Mouse (Mus musculus): ENCODE measurements around the gene Eva1a. TPM values are rescaled to one million over a fixed set of nuclear protein-coding genes. Genes with fewer than 3 reads are reported as not detected.

Gene Eva1a
- polyA plus RNA-seq, 1 experiment, result 0.83 TPM

- Histone ChIP-seq H3K27me3 (replicated peaks) (peaks cover 6% of the 10 kb centered on the region), H3K9me3 (no peaks in the 10 kb centered on the region), H3K36me3 (replicated peaks; ENCODE audit: low read length) (no peaks in the 10 kb centered on the region), H3K4me1 (peaks cover 14% of the 10 kb centered on the region), H3K4me3 (replicated peaks) (no peak overlapping the region)
- TF ChIP-seq GATA1 (IDR thresholded peaks at IDR 0.05; ENCODE audit: borderline replicate concordance, low read length) (no peak), FLI1 (IDR thresholded peaks at IDR 0.05; ENCODE audit: low read length) (no peak)
Observed at GRCm38 (mm10) chr6:82115335-82115965, 74.6 kb downstream of the Eva1a start.

GRCm38 (mm10) chr6:82116176-82116575 lies 75.3 kb downstream of the Eva1a start:
- Histone ChIP-seq H3K36me3 (replicated peaks; ENCODE audit: low read length) (no peaks in the 10 kb centered on the region), H3K27me3 (replicated peaks) (peaks cover 6% of the 10 kb centered on the region), H3K9me3 (no peaks in the 10 kb centered on the region), H3K4me1 (peaks cover 14% of the 10 kb centered on the region), H3K4me3 (replicated peaks) (no peak overlapping the region)
- TF ChIP-seq GATA1 (IDR thresholded peaks at IDR 0.05; ENCODE audit: borderline replicate concordance, low read length), result no peak

DNA sequence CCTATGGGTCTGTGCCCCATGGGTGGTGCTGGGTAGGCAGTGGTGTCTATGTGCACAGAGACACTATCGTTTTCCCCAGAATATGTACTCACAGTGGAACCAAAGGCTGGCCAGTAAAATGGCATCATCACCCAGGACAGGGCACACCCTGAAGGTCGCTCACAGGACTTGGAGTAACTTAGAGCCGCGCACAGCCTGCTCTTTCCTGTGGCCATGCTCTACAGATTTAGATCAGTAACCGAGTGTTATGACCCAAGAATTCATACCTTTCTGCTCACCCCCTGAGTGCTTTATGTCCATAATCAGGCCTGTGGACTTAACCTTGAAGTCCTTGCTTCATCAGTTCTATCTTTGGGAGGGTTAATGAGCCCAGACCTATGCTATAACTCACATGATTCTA lies 77.0 kb downstream of the Eva1a start:
- Histone ChIP-seq H3K27me3 (replicated peaks) (peaks cover 13% of the 10 kb centered on the region), H3K4me3 (replicated peaks) (no peak overlapping the region), H3K36me3 (replicated peaks; ENCODE audit: low read length) (no peaks in the 10 kb centered on the region), H3K4me1 (peaks cover 14% of the 10 kb centered on the region), H3K9me3 (no peaks in the 10 kb centered on the region)
- TF ChIP-seq GATA1 (IDR thresholded peaks at IDR 0.05; ENCODE audit: borderline replicate concordance, low read length) (no peak), FLI1 (IDR thresholded peaks at IDR 0.05; ENCODE audit: low read length) (no peak)

GRCm38 (mm10) chr6:82119322-82120162 lies 78.7 kb downstream of the Eva1a start:
- TF ChIP-seq GATA1 (IDR thresholded peaks at IDR 0.05; ENCODE audit: borderline replicate concordance, low read length) (no peak), FLI1 (IDR thresholded peaks at IDR 0.05; ENCODE audit: low read length) (no peak)
- peak overlapping the region; percentile 85 for H3K4me3 ChIP-seq (replicated peaks)
- H3K36me3 ChIP-seq (replicated peaks; ENCODE audit: low read length), result no peaks in the 10 kb centered on the region
- H3K4me1 ChIP-seq, result peaks cover 14% of the 10 kb centered on the region
- H3K9me3 ChIP-seq, result no peaks in the 10 kb centered on the region
- peaks cover 12% of the 10 kb centered on the region for H3K27me3 ChIP-seq (replicated peaks)

GRCm38 (mm10) chr6:82125134-82125533 lies 84.3 kb downstream of the Eva1a start:
- TF ChIP-seq GATA1 (IDR thresholded peaks at IDR 0.05; ENCODE audit: borderline replicate concordance, low read length), result no peak
- TF ChIP-seq FLI1 (IDR thresholded peaks at IDR 0.05; ENCODE audit: low read length), result no peak
- peaks cover 4% of the 10 kb centered on the region; the same call in 1 of the 2 replicates for H3K4me1 ChIP-seq
- no peaks in the 10 kb centered on the region for H3K36me3 ChIP-seq (replicated peaks; ENCODE audit: low read length)
- H3K9me3 ChIP-seq, result no peaks in the 10 kb centered on the region
- peaks cover 10% of the 10 kb centered on the region for H3K27me3 ChIP-seq (replicated peaks)
- H3K4me3 ChIP-seq (replicated peaks), result no peak overlapping the region

- Histone ChIP-seq H3K4me1 (peaks cover 4% of the 10 kb centered on the region; the same call in 1 of the 2 replicates), H3K36me3 (replicated peaks; ENCODE audit: low read length) (no peaks in the 10 kb centered on the region), H3K9me3 (no peaks in the 10 kb centered on the region), H3K27me3 (replicated peaks) (peaks cover 1% of the 10 kb centered on the region), H3K4me3 (replicated peaks) (no peak overlapping the region)
- TF ChIP-seq FLI1 (IDR thresholded peaks at IDR 0.05; ENCODE audit: low read length), result no peak
- TF ChIP-seq GATA1 (IDR thresholded peaks at IDR 0.05; ENCODE audit: borderline replicate concordance, low read length), result no peak
Observed at GRCm38 (mm10) chr6:82127827-82128226, 87.0 kb downstream of the Eva1a start.

DNA sequence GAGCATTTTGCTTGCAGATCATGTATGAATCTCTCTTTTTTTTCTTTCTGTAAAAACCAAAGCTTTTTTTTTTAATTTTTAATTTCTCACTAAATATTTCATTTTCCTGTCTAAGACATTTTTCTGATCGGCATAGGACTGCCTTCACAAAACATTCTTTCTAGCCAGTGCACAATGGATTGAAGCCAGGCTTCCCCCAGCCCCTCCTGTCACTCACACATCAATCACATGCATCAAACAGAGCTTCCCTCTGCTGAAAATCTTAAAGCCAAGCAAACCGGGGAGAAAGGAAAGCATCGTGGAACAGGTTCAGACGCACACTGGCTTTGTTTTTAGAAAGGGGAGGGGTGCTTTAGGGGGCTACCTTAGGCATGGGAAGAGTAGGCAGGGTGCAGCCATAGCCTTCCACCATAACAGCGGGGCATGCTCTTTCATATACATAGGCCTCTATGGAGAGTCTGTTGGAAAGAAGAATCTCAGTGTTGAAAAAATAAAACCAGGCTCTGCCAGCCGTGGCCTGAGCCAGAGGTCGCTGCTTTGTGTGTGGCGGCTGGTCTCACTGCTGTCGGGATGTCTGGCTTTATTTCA lies 88.9 kb downstream of the Eva1a start:
- Histone ChIP-seq H3K9me3 (no peaks in the 10 kb centered on the region), H3K27me3 (replicated peaks) (no peaks in the 10 kb centered on the region), H3K36me3 (replicated peaks; ENCODE audit: low read length) (no peaks in the 10 kb centered on the region), H3K4me1 (peaks cover 4% of the 10 kb centered on the region; the same call in 1 of the 2 replicates), H3K4me3 (replicated peaks) (no peak overlapping the region)
- no peak for TF ChIP-seq GATA1 (IDR thresholded peaks at IDR 0.05; ENCODE audit: borderline replicate concordance, low read length)
- TF ChIP-seq FLI1 (IDR thresholded peaks at IDR 0.05; ENCODE audit: low read length), result no peak

DNA sequence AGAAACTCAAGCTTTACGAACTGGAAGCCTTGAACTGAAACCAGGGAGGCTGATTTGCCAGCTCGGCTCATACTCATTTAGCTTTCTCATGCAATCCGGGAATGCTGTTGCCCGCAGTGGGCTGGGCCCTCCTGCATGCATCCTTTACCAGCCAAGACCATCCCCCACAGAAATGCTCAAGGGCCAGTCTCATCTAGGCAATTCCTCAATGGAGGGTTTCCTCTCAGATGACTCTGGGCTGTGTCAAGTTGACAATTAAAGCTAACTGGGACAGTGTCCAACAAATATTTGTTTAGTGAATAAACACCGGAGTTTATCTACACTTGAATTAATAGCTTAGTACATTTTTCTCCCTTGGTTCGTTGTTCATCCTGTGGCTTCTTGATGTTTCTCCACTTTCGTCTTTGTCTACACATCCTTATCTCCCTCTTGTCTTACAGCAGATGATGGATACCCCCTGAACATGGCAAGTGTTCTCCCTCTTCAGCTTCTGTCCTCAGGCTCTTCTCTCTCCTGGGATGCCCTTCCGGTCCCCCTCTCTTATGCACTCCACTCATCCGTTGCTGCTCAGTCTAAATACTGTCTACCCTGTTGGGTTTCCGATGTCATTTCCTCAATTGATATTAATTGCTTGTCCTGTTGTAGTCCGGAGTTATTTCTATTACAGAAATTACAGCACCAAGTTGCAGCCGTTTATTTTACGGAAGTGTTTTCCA lies 92.2 kb downstream of the Eva1a start:
- Histone ChIP-seq H3K27me3 (replicated peaks) (no peaks in the 10 kb centered on the region), H3K9me3 (peaks cover 3% of the 10 kb centered on the region; the same call in 1 of the 2 replicates)
- TF ChIP-seq FLI1 (IDR thresholded peaks at IDR 0.05; ENCODE audit: low read length), result no peak
- TF ChIP-seq GATA1 (IDR thresholded peaks at IDR 0.05; ENCODE audit: borderline replicate concordance, low read length), result no peak

DNA sequence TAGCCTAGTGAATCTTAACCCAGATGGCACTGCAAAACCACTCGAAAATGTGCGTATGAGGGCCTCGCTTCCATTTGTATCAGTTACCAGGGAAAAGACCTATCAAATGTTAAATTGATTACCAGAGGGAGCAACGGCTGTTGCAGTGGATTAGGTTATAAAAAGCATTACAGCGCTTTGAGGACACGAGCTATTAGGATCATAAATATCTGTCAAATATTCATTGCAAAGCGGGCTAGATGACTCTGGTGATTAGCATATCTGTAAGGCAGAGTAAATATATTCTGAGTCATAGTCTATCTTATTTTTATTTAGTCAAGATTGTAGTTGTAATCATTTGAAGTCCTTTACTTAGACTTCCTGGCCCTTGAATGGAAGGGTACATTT lies 92.7 kb downstream of the Eva1a start:
- Histone ChIP-seq H3K9me3 (peaks cover 3% of the 10 kb centered on the region; the same call in 1 of the 2 replicates), H3K36me3 (replicated peaks; ENCODE audit: low read length) (no peaks in the 10 kb centered on the region), H3K4me3 (replicated peaks) (no peak overlapping the region), H3K27me3 (replicated peaks) (no peaks in the 10 kb centered on the region), H3K4me1 (peaks cover 21% of the 10 kb centered on the region)
- TF ChIP-seq GATA1 (IDR thresholded peaks at IDR 0.05; ENCODE audit: borderline replicate concordance, low read length), result no peak
- no peak for TF ChIP-seq FLI1 (IDR thresholded peaks at IDR 0.05; ENCODE audit: low read length)

More for the DNA sequence above, 92.2 kb downstream of the Eva1a start:
- H3K4me3 ChIP-seq (replicated peaks), result no peak overlapping the region
- H3K4me1 ChIP-seq, result peaks cover 21% of the 10 kb centered on the region
- no peaks in the 10 kb centered on the region for H3K36me3 ChIP-seq (replicated peaks; ENCODE audit: low read length)
